Mouse (Mus musculus): Measurements from ENCODE around the gene Tmem150a.
A peak's percentile ranks its signal among the peaks of the same experiment; 100 is the strongest.

The Tmem150a gene

DNA sequence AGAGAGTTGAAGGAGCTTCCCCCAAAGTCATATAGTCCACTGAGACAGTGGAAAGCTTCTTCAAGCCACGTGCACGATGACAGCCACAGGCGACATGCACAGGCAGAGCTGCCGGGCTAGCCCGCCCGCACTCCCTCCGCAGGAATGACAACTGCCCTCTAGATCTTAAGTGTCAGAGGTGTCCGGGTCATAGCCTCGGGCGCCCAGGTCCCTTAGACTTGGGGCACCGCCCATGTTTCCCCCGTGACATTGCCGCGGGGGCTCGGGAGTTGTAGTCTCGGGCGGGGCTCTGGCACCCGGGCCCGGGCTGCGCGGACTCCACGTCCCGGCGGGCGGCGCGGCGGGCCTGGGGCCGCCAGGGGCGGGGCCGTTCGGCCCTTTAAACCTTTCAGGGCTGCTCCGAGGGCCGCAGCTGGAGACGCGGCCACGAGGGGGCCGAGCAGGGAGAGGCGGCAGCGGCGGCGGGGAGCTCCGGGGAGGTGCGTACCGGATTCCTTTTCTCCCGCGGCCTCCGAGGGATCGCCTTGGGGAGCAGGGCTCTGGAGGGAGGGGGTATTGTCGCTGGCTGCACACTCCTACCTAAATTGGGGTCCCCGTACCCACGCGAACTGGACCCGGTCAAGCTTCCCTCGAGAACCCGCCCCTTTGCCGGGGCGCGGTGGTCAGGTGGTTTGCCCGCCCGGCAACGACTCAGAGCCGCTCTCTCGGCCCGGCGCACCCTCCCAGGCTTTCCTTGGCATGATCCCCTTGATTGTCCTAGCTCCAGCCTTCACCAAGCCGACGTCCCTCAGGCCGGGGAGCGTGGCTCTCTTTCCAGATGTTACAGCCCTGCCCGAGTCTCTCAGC, at the start of gene Tmem150a:
Tmem150a (plus strand) TSS at position 382 of the 846 bp plus-strand sequence.
- DNase-seq (ENCODE audit: low spot score), result peak; percentile 17

DNA sequence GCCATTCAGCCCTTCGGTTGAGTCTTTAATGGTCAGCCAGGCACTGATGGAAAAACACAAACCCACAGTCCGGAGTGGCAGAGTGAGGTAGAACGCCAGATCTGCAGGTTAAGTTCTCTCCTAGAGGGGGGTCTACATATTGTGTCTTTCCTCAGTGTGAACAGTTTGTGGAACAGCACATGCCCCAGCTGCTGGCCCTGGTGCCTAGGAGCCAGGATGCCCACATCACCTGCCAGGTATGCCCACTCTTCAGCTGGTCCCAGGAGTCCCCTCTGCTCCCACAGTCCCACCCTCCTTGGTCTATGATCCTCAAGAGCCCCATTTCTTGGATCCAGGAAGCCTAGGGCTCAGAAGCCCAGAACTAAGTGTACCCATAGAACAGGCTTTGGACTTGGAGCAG, 43.0 kb upstream of the Tmem150a start:
- DNase-seq (ENCODE audit: low spot score), result no peak

DNA sequence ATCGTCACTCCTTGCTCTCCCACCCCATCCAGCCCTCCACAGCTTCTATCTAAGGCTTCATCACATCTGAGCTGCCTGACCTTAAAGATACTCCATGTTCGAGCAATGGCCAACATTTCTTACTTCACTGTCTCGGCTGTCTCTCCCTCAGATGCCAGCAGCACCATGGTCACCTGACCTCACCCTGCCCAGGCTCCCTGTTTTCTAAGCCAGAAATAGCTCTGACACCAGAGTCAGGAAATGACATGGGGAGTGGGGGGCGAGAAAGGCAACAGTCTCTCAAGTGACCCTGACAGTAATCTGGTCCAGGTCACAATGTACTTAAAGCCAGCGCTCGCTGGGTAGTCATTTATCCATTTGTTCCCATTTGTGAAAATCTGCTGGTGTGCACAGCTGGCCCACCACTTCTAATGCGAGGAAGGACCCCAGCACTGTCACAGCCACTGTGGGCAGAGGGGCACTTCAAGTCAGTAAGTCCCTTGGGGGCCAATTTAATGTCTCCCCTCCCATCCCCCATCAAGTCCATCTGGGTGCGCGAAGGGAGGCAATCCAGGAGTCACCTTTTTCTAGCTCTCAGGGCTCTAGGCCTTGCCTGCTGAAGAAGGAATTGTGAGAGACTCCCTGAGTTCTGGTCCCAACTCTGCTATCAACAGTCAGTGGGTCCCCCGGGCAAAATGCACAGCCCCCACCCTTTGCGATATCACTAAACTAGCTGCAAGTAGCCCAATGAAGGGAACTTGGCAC, 42.0 kb upstream of the Tmem150a start:
- DNase-seq (ENCODE audit: low spot score), result no peak

DNA sequence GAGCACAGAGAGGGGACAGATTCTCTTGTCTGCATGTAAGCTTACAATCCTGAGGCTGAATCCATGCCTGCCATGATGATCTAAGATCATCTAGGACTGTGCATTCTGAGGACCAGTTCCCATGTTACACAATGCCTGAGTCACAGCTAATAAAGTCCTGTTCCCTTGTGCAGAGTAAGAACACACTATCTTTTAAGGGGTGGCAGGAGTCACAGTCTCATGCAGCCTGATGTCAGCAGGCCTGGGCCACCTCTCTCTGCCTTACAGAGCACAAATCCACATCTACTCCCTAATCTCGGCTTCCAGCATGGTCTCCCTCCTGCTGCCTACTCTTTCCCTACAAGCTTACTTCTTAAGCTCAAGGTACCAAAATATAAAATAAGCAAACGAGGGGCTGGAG, 39.9 kb upstream of the Tmem150a start:
- DNase-seq (ENCODE audit: low spot score), result no peak

DNA sequence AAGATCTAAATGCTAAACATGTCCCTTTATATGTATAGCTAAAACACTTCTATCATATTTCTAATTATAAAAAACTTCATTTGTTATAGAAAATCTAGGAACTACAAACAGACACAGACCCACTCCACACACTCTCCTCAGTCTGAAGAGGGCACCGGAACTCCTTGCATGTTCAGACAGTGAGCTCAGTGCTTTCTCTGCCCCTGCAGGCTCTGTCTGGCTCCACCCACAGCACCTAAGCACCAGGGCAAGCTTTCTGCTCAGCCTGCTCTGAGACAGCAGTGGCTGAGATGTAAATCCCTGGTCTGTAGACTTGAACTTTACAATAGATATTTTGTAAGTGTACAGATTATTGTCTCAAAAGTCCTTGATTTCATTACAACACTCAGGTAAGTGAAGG, 39.2 kb upstream of the Tmem150a start:
- DNase-seq (ENCODE audit: low spot score), result no peak

DNA sequence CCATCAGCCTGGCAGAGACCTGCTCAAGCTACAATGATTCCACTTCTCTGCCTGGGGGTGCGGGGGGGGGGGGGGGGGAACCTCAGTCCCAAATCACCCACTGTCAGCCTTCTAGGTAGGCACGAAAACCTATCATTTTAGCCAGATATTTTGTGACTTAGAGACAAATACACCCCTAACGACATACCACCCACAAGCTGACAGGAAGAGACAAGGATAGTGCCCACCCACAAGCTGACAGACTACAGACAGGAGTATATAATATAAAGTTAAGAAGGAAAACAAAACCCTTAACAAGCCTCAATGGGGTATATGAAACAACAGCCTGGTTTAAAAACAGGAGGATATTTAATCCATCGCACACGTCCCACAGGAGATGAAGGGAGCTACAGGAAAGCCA, 36.8 kb upstream of the Tmem150a start:
- no peak for DNase-seq (ENCODE audit: low spot score)

DNA sequence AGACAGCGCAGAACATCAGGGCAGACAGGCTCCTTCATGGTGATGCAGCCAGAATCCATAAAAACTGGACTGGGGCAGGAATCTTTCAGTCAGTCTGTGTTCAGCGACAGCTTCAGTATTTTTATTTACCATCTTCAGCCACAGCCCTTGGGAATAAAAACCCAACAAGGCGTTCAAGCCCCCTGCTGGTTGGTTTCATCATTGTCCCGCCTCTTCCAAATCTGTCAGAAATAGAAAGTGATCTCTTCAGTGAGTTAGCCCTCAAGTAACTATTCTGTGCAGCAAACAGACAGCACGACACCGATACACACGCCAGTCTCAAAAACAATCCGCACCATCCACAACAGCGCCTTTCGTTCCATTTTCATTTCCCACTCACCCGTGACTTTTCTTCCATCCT, 36.2 kb upstream of the Tmem150a start:
- DNase-seq (ENCODE audit: low spot score), result peak; percentile 14

DNA sequence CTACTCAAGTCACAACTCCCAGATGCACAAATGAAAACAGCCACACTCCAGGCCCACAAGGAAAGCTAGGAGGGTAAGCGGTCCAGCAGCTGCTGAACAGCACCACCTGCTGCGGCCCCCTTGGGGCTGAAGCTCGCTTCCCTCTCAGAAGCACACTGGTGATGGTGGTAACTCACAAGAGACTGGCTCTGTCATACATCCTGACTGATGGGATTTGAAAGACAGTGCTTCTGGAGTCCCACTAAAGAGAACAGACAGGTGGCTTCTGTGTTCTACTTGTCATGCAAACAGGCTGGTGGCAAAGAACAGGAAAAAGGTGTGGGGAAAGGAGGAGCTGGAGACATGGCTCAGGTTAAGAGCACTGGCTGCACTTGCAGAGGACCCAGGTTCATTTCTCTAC, 32.3 kb upstream of the Tmem150a start:
- DNase-seq (ENCODE audit: low spot score), result no peak

DNA sequence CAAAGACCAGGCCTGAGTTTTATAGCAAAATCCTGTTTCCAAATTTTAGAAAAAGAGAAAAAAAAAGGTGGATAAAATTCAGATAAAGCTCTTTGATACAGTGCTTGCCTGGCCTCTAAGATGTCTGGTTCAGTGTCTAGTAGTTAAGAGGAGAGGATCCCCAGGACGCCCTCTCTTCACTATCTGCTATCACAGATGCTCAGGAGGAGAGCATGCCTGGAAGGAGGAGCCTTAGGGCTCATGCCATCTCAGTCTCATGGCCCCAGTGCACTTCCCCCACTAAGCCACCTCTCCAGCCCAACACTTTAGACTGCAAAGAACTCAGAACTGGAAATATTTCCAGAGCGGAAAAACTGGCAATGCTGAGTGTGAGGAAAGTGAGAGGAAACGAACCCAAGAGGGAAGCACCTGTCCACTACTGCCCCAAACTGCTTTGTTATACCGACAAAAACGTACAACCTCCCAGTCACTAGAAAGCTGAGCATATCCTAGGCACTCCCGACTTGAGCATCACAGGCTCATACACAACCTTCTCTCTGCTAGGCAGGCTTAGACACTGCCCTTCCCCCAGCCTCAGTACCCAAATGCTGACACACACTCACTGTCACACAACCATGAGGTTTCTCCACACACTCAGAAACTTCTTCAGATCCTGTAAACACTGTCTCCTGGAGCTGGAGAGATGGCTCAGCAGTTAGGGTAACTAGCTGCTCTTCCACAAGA, 31.3 kb upstream of the Tmem150a start:
- DNase-seq (ENCODE audit: low spot score), result no peak

DNA sequence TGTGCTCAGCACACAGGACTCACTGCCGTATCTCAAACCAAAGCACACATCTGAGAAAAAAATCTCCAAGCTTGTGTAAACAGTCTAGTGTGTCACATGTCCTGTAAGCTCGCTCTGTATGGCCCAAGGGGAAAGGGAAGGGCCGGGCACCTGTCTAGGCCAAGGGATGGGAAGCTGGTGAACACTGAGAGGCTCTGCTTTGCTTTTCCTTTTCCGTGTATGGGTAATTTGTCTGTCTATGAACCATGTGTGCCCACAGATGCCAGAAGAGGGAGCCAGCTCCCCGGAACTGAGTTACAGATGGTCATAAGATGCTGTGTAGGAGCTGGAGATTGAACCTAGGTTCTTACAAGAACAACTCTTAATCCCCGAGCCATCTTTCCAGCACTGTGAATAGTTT, 29.0 kb upstream of the Tmem150a start:
- no peak for DNase-seq (ENCODE audit: low spot score)

DNA sequence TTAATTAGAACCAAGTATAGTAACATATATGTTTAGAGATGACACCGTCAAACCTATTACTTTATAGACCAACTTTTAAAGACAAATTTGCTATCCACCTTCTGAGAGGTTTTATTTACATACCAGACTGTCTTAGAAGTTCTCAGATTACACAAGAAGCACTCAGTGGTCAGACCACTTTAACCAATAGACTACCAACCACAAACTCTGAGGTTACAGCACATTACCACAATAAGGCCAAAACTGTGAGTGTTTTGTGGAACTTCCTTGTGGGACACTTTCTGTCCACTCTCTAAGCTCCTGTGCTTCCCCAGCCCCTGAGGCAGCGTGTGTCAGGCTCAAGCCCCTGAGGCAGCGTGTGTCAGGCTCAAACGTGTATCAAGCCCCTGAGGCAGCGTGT, 26.2 kb upstream of the Tmem150a start:
- DNase-seq (ENCODE audit: low spot score), result no peak

DNA sequence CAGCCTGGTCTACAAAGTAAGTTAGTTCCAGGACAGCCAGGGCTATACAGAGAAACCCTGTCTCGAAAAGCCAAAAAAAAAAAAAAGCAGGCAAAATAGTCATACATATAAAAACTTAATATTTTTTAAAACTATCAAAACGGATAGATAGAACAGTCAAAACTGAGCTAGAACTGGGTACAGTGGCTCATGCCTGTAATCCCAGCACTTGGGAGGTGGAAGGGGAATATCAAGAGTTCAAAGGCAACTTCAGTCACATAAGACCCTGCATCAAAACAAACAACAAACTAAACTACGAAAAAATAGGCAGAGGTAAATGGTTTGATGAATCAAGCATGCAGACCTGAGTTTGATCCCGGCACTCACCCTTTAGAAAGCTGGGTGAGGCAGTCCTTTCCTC, 25.1 kb upstream of the Tmem150a start:
- no peak for DNase-seq (ENCODE audit: low spot score)

DNA sequence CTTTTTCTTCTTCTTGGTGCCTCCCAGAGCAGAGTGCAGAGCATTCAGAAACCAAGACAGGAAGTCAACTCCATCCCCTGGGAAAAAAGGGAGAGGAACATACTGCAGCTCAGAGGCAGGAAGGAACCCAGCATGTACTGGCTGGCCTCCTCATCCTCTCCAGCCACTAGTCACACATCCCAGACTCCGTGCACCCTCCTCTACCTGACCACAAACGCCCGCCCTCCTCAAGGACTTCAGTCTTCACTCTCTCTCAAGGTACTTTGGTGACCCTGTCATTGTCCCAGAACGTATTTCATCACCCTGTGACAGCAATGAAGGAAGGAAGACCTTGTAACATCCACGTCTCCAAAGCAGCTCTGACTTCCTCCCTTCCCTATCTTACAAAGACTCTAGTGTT, 22.1 kb upstream of the Tmem150a start:
- no peak for DNase-seq (ENCODE audit: low spot score)

DNA sequence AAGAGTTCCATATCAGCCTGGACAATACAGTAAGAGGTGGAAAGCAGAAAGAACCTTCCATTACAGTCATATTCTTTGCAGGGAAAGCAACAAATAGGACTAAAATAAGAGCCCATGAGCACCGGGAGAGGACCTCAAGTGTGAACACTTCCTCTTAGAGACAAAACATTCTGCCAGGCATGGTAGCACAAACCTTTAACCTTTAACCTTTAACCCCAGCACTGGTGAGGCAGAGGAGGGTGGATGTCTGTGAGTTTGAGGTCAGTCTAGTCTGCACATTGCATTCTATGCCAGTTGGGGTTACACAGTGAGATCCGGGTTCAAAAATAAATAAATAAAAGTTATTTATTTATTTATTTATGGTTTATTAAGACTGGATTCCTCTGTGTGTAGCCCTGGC, 14.8 kb upstream of the Tmem150a start:
- no peak for DNase-seq (ENCODE audit: low spot score)

DNA sequence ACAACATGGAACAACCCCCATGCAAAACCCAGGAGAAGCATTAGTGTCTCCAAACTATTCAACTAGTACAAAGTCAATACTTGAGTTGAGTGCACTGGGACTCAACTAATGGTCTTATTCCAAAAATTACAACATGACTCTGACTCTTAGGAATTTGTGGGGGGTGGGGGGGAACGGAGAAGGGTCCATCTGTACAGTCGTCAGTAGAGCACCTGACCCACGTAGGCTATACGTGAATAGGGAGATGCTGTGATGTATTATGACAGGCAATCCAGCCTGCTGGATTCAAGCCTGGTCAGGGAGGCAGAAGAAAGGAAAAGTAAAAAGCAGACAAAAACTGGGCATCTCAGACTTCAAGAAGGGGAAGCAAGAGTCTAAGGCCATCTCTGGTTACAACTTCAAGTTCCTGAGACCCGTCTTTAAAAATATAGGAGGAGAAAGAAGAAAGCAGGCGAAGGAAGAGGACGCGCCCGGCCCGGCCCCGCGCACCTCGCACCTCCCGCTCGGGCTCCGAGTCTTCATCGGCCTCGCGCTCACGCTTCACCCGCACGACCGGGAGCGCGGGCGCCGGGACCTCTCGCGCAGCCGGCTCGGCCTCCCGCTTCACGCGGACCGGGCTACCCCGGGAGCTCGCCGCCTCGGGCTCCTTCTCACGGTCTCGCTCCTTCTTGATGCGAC, 10.7 kb upstream of the Tmem150a start:
- DNase-seq (ENCODE audit: low spot score), result no peak

DNA sequence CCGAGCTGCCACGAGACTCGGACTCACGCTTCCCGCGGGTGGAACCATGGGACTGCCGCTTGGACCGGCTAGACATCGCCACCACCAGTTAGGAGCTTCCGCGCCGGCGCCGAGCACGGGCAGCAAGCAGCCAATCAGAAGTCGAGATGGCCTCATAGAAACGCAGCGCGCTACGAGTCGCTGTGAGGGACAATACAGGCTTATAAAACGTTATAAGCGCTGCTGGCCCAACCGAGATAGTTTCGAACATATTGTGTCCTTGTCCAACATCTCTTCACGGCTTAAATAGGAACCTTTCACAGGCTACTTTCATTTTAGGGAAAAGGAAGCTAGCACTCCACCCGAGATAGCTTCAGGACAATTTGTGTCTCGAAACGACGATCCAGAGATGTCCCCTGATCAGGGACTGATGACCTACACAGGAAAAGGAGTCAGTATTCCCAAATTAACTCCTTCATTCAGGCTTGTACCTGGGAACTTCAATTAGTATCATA, 10.1 kb upstream of the Tmem150a start, which contains the start of gene Usp39:
Usp39 (minus strand) TSS at position 111 of the 494 bp plus-strand sequence.
- DNase-seq (ENCODE audit: low spot score), result peak; percentile 86

DNA sequence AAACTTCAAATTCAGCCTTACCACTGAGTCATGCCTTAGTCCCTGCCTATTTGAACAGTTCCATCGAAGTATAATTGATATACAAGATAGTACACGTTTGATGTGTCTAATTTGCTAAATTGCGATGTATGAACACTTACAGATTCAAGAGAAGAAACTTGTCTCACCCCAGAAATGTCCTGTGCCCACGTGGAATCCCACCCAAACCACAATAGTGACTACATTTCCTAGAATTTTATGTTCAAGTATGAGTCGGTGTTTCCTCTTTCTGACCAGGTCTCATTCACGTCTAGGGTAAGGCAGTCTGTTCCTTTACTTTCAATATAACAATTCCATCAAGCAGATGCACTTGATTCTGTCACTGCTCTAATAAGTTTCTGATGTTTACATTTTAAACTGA, 9.6 kb upstream of the Tmem150a start:
- DNase-seq (ENCODE audit: low spot score), result no peak

DNA sequence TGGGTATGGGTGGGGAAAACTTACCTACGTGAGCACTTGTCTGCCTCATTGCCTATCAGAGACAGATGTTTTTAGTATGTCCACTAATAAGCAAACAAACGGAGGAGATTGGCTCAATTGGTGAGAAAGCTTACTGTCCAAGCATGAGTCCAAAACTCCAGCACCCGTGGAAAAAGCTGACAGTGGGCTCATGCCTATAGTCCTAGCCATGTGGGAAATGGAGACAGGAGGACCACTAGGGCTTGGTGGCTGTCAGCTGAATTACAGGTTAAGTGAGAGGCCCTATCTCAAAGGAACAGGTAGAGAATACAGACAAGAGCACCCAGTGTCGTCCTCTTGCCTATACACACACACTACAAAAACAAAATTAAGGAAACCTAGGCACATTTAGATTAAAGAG, 9.0 kb upstream of the Tmem150a start:
- no peak for DNase-seq (ENCODE audit: low spot score)

DNA sequence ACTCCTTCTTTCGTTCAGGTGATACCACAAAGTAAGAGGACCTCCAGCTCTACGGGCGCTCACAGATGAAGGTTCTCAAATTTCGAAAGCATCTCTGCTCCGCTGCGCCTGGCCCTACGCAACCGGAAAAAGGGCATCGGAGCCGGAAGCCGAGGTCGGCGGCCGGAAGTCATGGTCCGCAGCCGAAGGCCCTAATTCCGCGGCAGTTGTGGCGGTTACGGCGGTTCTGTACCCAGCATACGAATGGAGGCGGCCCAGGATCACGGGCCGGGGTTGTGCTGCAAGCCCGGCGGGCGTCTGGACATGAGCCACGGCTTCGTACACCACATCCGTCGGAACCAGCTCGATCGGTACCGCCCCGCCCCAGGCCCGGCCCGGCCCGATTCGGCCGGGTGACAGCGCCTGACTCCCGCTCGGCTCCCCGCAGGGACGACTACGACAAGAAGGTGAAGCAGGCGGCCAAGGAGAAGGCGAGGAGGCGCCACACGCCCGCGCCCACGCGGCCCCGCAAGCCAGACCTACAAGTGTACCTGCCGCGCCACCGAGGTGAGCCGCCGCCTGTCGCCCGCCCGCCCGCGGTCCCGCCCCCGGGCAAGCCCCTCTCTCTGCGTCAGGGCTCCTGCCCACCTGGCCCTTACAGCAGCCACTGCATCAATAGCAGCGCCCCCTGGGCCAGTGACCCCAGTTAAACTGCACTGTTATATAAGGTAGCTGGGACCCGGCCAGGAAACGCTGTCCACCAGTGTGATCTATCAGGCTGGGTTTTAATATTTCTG, 7.9 kb upstream of the Tmem150a start, which contains the start of gene 0610030E20Rik:
0610030E20Rik (plus strand) TSS at position 152 of the 776 bp plus-strand sequence.
- DNase-seq (ENCODE audit: low spot score), result peak; percentile 67

DNA sequence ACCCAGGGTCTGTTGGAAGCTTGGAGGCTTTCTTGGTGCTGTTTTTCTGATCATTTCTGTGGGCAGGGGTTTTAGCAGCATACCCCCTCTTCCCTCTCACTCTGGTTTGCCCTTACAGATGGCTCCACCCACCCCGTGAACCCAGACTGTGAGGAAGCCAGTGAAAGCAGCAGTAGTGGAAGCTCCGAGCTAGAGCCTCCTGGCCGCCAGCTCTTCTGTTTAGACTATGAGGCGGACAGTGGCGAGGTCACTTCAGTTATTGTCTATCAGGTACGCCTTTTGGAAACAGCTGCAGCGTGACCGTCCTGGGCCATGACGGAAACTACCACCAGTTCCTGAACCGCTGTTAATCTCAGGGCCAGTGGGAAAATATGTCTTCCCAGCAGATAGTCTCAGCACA, 6.8 kb upstream of the Tmem150a start:
- no peak for DNase-seq (ENCODE audit: low spot score)

DNA sequence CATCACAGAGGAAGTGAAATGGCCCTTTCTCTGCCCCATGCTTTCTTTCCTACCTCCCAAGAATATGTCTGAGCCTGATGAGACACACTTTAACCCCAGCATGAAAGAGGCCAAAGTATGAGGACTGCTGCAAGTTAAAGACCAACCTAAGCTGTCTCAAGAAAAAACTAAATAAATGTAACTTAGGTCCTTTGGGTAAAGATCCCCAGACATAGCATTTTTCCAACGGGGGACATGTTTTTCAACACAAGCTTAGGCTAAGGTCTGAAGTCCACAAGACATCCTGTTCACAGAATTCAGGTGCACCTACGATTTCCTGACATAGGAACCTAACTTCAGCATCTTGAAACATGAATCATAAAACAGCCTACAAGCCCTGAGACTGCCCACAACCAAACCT, 5.0 kb upstream of the Tmem150a start:
- no peak for DNase-seq (ENCODE audit: low spot score)

All from spleen, adult 12 weeks (tissue).